Mouse (Mus musculus): Measurements from ENCODE around the gene Dnajc12. TPM values are rescaled to one million over a fixed set of nuclear protein-coding genes. Genes with fewer than 3 reads are reported as not detected.
"Not testable (repeated sequence)": the region's sequence is repeated elsewhere in the genome, so short reads cannot be mapped to it uniquely, and the experiment has no call there.

Gene Dnajc12
- 10 to 100 TPM; 23.0 to 24.0 TPM for total RNA-seq (2021)
- long read RNA-seq, experiment 1, transcript Dnajc12-201 (5 exons, 3,025 nt) = major isoform, 11 of 14 reads
- long read RNA-seq, experiment 1, partial matches to known transcripts = 0 of 14 reads
- long read RNA-seq, experiment 1, other reads (novel, unspliced or antisense) = 3 of 14 reads
- long read RNA-seq, experiment 2, transcript Dnajc12-201 (5 exons, 3,025 nt) = major isoform, 7 of 7 reads
- long read RNA-seq, experiment 2, partial matches to known transcripts = 0 of 7 reads
- long read RNA-seq, experiment 2, other reads (novel, unspliced or antisense) = 0 of 7 reads

- TF ChIP-seq CTCF (IDR thresholded peaks at IDR 0.05) = peak; percentile 79
- H3K27ac ChIP-seq = peak within 1 kb of the TSS; percentile 76
- peak within 1 kb of the TSS; percentile 65 for H3K4me3 ChIP-seq
- intact Hi-C loops (cut with DNase I) = loop anchor here (1.0 to 10.0 kb wide), 4 partner anchors 44 to 358 kb away; partner anchors contain the start of genes Herc4, Hnrnph3 and Pbld2
- peak; percentile 58 to 81 for DNase-seq (ENCODE audit: extremely low spot score in 1 of 2, low spot score in 2 of 2)
These were observed at the start of gene Dnajc12 for GRCm38 (mm10) chr10:63382372-63383279. Gene Dnajc12, plus strand, starts transcription at chr10:63382443.

GRCm38 (mm10) chr10:63336901-63337300, 45.3 kb upstream of the Dnajc12 start:
- TF ChIP-seq CTCF (IDR thresholded peaks at IDR 0.05) = no peak
- no peak for DNase-seq (ENCODE audit: extremely low spot score in 1 of 2, low spot score in 2 of 2)
- Histone ChIP-seq H3K27ac (no peak overlapping the region), H3K4me3 (peak overlapping the region; percentile 65)
- intact Hi-C loops (cut with DNase I) = no loop called here

GRCm38 (mm10) chr10:63337326-63337725, 44.9 kb upstream of the Dnajc12 start:
- TF ChIP-seq CTCF (IDR thresholded peaks at IDR 0.05) = no peak
- no peak for DNase-seq (ENCODE audit: extremely low spot score in 1 of 2, low spot score in 2 of 2)
- intact Hi-C loops (cut with DNase I) = no loop called here
- Histone ChIP-seq H3K4me3 (peak overlapping the region; percentile 65), H3K27ac (no peak overlapping the region)

GRCm38 (mm10) chr10:63337951-63338836, 44.0 kb upstream of the Dnajc12 start:
- Histone ChIP-seq H3K27ac (peak overlapping the region; percentile 90), H3K4me3 (peak overlapping the region; percentile 65)
- intact Hi-C loops (cut with DNase I) = loop anchor here (1.0 kb wide), 1 partner anchor 44 kb away; the partner anchor contains the start of gene Dnajc12
- DNase-seq (ENCODE audit: extremely low spot score in 1 of 2, low spot score in 2 of 2) = peak; percentile 46 to 60
- no peak for TF ChIP-seq CTCF (IDR thresholded peaks at IDR 0.05)

- Histone ChIP-seq H3K27ac (peak overlapping the region; percentile 90), H3K4me3 (peak overlapping the region; percentile 65)
- intact Hi-C loops (cut with DNase I) = loop anchor here (1.0 kb wide), 3 partner anchors 38 to 315 kb away; partner anchors contain the start of genes Dnajc12, Hnrnph3 and Pbld2
- no peak; the same call in 1 of the 2 replicates for TF ChIP-seq CTCF (IDR thresholded peaks at IDR 0.05)
- peak; percentile 82 to 83 for DNase-seq (ENCODE audit: extremely low spot score in 1 of 2, low spot score in 2 of 2)
These were observed 43.2 kb upstream of the Dnajc12 start for GRCm38 (mm10) chr10:63338914-63339643.

GRCm38 (mm10) chr10:63341351-63341750, 40.9 kb upstream of the Dnajc12 start:
- DNase-seq (ENCODE audit: extremely low spot score in 1 of 2, low spot score in 2 of 2) = no peak
- Histone ChIP-seq H3K27ac (no peak overlapping the region), H3K4me3 (no peak overlapping the region)
- TF ChIP-seq CTCF (IDR thresholded peaks at IDR 0.05) = no peak
- intact Hi-C loops (cut with DNase I) = no loop called here

- H3K27ac ChIP-seq = no peak overlapping the region
- TF ChIP-seq CTCF (IDR thresholded peaks at IDR 0.05) = no peak
- no peak overlapping the region for H3K4me3 ChIP-seq
- intact Hi-C loops (cut with DNase I) = no loop called here
- no peak for DNase-seq (ENCODE audit: extremely low spot score in 1 of 2, low spot score in 2 of 2)
These were observed 37.5 kb upstream of the Dnajc12 start for GRCm38 (mm10) chr10:63344751-63345150.

GRCm38 (mm10) chr10:63348291-63348690, 34.0 kb upstream of the Dnajc12 start:
- H3K4me3 ChIP-seq = no peak overlapping the region
- no peak for TF ChIP-seq CTCF (IDR thresholded peaks at IDR 0.05)
- DNase-seq (ENCODE audit: extremely low spot score in 1 of 2, low spot score in 2 of 2) = no peak
- intact Hi-C loops (cut with DNase I) = no loop called here
- H3K27ac ChIP-seq = no peak overlapping the region

- no peak for TF ChIP-seq CTCF (IDR thresholded peaks at IDR 0.05)
- no peak overlapping the region for H3K4me3 ChIP-seq
- intact Hi-C loops (cut with DNase I) = no loop called here
These were observed 31.6 kb upstream of the Dnajc12 start for GRCm38 (mm10) chr10:63350666-63351065.

GRCm38 (mm10) chr10:63351099-63351498, 31.1 kb upstream of the Dnajc12 start:
- intact Hi-C loops (cut with DNase I); H3K27ac ChIP-seq; DNase-seq (ENCODE audit: extremely low spot score in 1 of 2, low spot score in 2 of 2); H3K4me3 ChIP-seq: not testable (repeated sequence)

More at GRCm38 (mm10) chr10:63350666-63351065, 31.6 kb upstream of the Dnajc12 start:
- no peak for DNase-seq (ENCODE audit: extremely low spot score in 1 of 2, low spot score in 2 of 2)
- no peak overlapping the region for H3K27ac ChIP-seq
